Mouse (Mus musculus): ENCODE results near the gene Dnmt3c. TPM values are rescaled to one million over a fixed set of nuclear protein-coding genes. Genes with fewer than 3 reads are reported as not detected.
"Not testable (repeated sequence)": the region's sequence is repeated elsewhere in the genome, so short reads cannot be mapped to it uniquely, and the experiment has no call there.

Gene Dnmt3c
- 0.16 TPM in 1 of 2 replicates, not detected in the other for polyA plus RNA-seq (2015; fragmentation: Nextera tagmentation; extraction: Ambion mirVana)

DNA sequence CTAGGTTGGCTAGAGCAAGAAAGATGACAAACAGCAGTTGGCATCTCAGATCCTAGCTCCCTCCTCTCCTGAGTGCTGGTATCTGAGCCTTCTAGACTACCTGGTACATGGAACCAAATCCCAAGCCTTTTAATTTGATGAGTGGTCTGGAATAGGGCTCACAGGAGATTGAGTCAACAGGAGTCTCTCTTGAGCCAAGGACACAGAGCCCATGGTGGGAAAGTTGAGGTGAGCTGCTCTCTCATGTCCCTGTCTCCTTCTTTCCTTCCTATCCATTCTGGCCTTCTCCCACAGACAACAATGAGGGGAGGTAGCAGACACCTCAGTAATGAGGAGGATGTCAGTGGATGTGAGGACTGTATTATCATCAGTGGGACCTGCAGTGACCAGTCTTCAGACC is at the start of gene Dnmt3c:
TSS of gene Dnmt3c (plus strand) at position 301 of the 400 bp plus-strand sequence.
- Histone ChIP-seq H3K27me3 (no peaks in the 10 kb centered on the region), H3K4me1 (replicated peaks) (no peaks in the 10 kb centered on the region), H3K9me3 (no peaks in the 10 kb centered on the region), H3K4me3 (no peak within 1 kb of the TSS), H3K4me2 (no peak within 1 kb of the TSS), H3K27ac (replicated peaks) (no peak within 1 kb of the TSS), H3K36me3 (no peaks in the 10 kb centered on the region), H3K9ac (no peak within 1 kb of the TSS)
- ATAC-seq (ENCODE audit: low FRiP score, low read depth): no peak

- peak; percentile 49 for ATAC-seq (ENCODE audit: low FRiP score, low read depth)
- H3K4me3 ChIP-seq: peak overlapping the region; percentile 76
- no peaks in the 10 kb centered on the region for H3K27me3 ChIP-seq
- no peaks in the 10 kb centered on the region for H3K9me3 ChIP-seq
- H3K9ac ChIP-seq: peak overlapping the region; percentile 72
- peak overlapping the region; percentile 89 for H3K4me2 ChIP-seq
- WGBS: 16% methylated on average over 14 of the region's 14 CpGs
- peaks cover 17% of the 10 kb centered on the region for H3K4me1 ChIP-seq (replicated peaks)
- 0 out of 2 replicates have a peak overlapping the region, but pooled peaks have one; percentile 44 for H3K27ac ChIP-seq (replicated peaks)
- no peaks in the 10 kb centered on the region for H3K36me3 ChIP-seq
These were observed 47.6 kb upstream of the Dnmt3c start for GRCm38 (mm10) chr2:153648773-153649297.

DNA sequence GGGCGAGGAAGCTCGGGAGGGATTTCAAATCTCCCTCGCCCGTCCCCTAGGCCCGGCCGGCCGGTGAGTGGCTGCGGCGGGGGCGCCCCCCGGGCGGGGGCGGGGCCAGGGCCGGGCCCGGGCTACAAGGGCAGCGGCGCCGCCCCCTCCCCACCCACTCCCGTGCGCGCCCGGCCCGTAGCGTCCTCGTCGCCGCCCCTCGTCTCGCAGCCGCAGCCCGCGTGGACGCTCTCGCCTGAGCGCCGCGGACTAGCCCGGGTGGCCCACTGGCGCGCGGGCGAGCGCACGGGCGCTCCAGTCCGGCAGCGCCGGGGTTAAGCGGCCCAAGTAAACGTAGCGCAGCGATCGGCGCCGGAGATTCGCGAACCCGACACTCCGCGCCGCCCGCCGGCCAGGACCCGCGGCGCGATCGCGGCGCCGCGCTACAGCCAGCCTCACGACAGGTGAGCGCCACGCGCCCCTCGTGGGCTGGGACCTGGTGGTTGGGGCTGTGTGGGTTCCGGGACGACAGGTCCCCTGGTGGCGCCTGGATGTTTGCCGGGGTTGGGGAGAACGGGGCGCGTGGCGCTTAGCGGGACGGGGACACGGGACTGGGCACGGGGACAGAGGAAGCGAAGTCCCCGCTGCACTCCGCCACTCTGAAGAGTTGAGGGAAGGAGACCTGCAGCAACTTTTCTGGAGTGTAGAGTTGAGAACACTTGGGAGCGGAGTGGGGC is 47.0 kb upstream of the Dnmt3c start, which contains the start of gene Dnmt3b:
TSS of gene Dnmt3b (plus strand) at position 153 of the 716 bp plus-strand sequence.
- H3K4me1 ChIP-seq (replicated peaks): peaks cover 17% of the 10 kb centered on the region
- H3K4me3 ChIP-seq: peak within 1 kb of the TSS; percentile 76
- peak within 1 kb of the TSS; percentile 44; the same call in 1 of the 2 replicates for H3K27ac ChIP-seq (replicated peaks)
- H3K9ac ChIP-seq: peak within 1 kb of the TSS; percentile 72
- under 1% methylated on average over 78 of the region's 93 CpGs for WGBS
- H3K27me3 ChIP-seq: no peaks in the 10 kb centered on the region
- H3K36me3 ChIP-seq: no peaks in the 10 kb centered on the region
- H3K4me2 ChIP-seq: peak within 1 kb of the TSS; percentile 89
- peak; percentile 88 for ATAC-seq (ENCODE audit: low FRiP score, low read depth)
- H3K9me3 ChIP-seq: no peaks in the 10 kb centered on the region

DNA sequence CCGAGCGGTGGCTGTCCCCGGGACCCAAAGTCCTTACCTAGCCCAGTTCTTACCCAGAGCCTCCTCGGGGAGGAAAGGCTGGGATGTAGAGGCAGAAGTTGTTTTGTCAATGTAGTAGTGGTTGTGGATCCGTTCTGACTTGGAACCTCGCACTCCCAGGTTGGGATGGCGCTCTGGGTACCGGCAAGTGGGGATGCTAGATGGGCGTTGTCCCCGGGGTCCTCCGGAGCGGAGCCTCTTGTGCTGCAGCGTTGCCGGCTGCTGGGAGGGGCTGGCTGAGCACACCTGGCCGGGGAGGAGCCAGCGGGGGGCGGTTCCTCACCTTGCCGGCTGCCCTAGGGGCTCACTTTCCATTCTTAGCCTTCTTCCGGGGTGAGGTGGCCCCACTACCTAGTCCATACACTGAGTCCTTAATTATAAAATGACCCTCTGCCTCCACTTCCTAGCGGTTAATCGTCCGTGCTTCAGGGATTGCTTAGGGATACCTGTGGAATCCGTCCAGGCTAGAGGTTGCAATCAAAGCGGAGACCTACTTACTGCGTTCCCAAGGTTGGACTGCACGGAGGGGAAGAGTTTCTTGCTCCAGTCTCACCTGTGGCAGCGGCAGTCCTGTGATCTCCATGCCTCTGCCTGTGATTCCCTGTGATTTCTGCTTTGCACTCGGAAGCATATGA is 46.3 kb upstream of the Dnmt3c start:
- peak; percentile 25; the same call in 1 of the 2 replicates for ATAC-seq (ENCODE audit: low FRiP score, low read depth)

DNA sequence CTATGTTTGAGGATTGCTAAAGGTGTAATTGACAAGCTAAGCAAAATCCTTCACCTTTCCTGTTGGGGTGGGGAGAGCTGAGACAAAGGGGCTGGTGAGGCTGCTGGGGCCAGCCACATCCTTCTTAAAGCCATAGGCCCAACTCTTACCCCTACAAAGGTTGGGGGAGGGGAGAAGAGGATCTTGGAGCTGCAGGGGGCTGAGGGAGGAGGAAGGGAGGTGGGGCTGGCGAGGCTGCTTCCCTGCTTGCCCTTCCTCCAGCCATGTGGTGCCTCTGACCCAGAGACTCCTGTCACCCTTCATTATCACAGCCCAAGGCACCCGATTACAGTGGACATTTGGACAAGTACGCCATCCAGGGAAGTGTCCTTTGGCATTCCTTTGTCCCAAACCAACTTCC is 44.8 kb upstream of the Dnmt3c start:
- H3K4me1 ChIP-seq (replicated peaks): peaks cover 17% of the 10 kb centered on the region
- 54% methylated on average over 3 of the region's 3 CpGs for WGBS
- H3K27me3 ChIP-seq: no peaks in the 10 kb centered on the region
- H3K9me3 ChIP-seq: no peaks in the 10 kb centered on the region
- H3K9ac ChIP-seq: no peak overlapping the region
- H3K4me3 ChIP-seq: no peak overlapping the region
- H3K4me2 ChIP-seq: peak overlapping the region; percentile 89; the same call in 1 of the 2 replicates
- no peak for ATAC-seq (ENCODE audit: low FRiP score, low read depth)
- H3K27ac ChIP-seq (replicated peaks): no peak overlapping the region
- H3K36me3 ChIP-seq: no peaks in the 10 kb centered on the region

More for the DNA sequence above, 46.3 kb upstream of the Dnmt3c start:
- Histone ChIP-seq H3K9ac (peak overlapping the region; percentile 72), H3K27ac (replicated peaks) (no peak overlapping the region), H3K9me3 (no peaks in the 10 kb centered on the region), H3K4me2 (peak overlapping the region; percentile 89), H3K4me3 (peak overlapping the region; percentile 76), H3K36me3 (no peaks in the 10 kb centered on the region), H3K27me3 (no peaks in the 10 kb centered on the region), H3K4me1 (replicated peaks) (peaks cover 17% of the 10 kb centered on the region)
- 1% methylated on average over 28 of the region's 28 CpGs for WGBS

DNA sequence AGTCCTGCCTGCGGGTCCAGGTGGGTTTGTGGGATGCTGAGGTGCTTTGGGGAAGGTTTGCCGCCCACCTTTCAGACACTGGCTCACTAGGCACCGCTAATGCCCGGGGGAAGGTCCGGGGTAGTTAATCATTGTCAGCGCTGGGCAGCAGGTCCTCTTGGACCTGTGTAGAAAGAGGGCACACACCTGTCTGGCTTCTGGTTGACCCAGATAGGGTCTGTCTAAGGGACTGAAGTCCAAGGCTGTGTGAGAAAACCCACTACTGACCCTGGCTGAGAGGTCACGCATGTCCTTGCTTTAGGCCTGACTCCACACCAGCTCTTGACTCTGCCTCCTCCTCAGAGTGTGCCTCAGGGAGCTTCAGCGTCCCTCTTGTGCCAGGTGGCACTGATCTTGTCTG is 38.8 kb upstream of the Dnmt3c start:
- not testable (repeated sequence) for ATAC-seq (ENCODE audit: low FRiP score, low read depth); H3K27me3 ChIP-seq; H3K9me3 ChIP-seq; H3K4me2 ChIP-seq; H3K9ac ChIP-seq; H3K4me1 ChIP-seq (replicated peaks); H3K27ac ChIP-seq (replicated peaks); H3K36me3 ChIP-seq; H3K4me3 ChIP-seq
- WGBS: 90% methylated on average over 8 of the region's 8 CpGs

- H3K4me1 ChIP-seq (replicated peaks): no peaks in the 10 kb centered on the region
- 45% methylated on average over 3 of the region's 3 CpGs for WGBS
- no peak for ATAC-seq (ENCODE audit: low FRiP score, low read depth)
- H3K9ac ChIP-seq: no peak overlapping the region
- no peak overlapping the region for H3K4me3 ChIP-seq
- H3K4me2 ChIP-seq: no peak overlapping the region
- no peak overlapping the region for H3K27ac ChIP-seq (replicated peaks)
- H3K27me3 ChIP-seq: no peaks in the 10 kb centered on the region
- H3K36me3 ChIP-seq: no peaks in the 10 kb centered on the region
- no peaks in the 10 kb centered on the region for H3K9me3 ChIP-seq
These were observed 35.8 kb upstream of the Dnmt3c start for GRCm38 (mm10) chr2:153660616-153661015.

- no peak overlapping the region for H3K9ac ChIP-seq
- 89% methylated on average over 7 of the region's 7 CpGs for WGBS
- H3K27ac ChIP-seq (replicated peaks): no peak overlapping the region
- H3K27me3 ChIP-seq: no peaks in the 10 kb centered on the region
- H3K36me3 ChIP-seq: no peaks in the 10 kb centered on the region
- no peak for ATAC-seq (ENCODE audit: low FRiP score, low read depth)
- H3K4me2 ChIP-seq: no peak overlapping the region
- H3K4me3 ChIP-seq: no peak overlapping the region
- no peaks in the 10 kb centered on the region for H3K4me1 ChIP-seq (replicated peaks)
- no peaks in the 10 kb centered on the region for H3K9me3 ChIP-seq
These were observed 31.1 kb upstream of the Dnmt3c start for GRCm38 (mm10) chr2:153665401-153665800.

DNA sequence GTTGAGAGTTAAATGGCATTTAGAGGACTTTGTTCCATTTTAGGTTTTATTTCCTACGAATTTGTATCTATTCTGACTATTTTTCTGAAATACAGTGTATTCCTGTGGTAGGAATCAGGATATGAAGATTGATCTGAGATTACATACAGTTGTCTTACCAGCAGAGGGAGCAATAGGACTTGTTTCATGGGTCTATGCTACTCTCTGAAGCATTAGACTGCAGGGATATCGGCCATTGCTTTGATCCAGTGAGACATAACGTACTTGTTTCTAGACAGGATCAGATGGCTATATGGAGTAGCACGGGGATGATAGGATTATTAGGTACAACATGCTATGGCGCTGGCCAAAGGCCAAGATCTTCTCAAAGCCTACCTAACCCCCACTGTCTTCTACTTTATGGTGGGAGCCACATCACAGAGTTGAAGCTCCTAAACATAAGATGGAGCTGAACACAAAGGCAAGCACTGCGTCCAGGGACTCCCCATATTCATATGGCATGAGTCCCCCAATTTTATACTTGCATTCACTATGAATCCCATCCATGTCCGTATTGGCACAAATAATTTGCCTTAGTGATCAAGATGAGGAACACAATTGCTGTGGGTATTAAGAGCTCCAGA is 27.6 kb upstream of the Dnmt3c start:
- Histone ChIP-seq H3K4me1 (replicated peaks) (no peaks in the 10 kb centered on the region), H3K27me3 (no peaks in the 10 kb centered on the region), H3K4me2 (no peak overlapping the region), H3K27ac (replicated peaks) (no peak overlapping the region), H3K9me3 (no peaks in the 10 kb centered on the region), H3K36me3 (no peaks in the 10 kb centered on the region), H3K4me3 (no peak overlapping the region), H3K9ac (no peak overlapping the region)
- WGBS: 61% methylated on average over 7 of the region's 7 CpGs
- peak; percentile 81; the same call in 1 of the 2 replicates for ATAC-seq (ENCODE audit: low FRiP score, low read depth)

GRCm38 (mm10) chr2:153670111-153670510 is 26.3 kb upstream of the Dnmt3c start:
- H3K9me3 ChIP-seq: no peaks in the 10 kb centered on the region
- no peak for ATAC-seq (ENCODE audit: low FRiP score, low read depth)
- no peak overlapping the region for H3K4me2 ChIP-seq
- H3K9ac ChIP-seq: no peak overlapping the region
- WGBS: 47% methylated on average over 5 of the region's 5 CpGs
- H3K4me3 ChIP-seq: no peak overlapping the region
- no peak overlapping the region for H3K27ac ChIP-seq (replicated peaks)
- H3K4me1 ChIP-seq (replicated peaks): no peaks in the 10 kb centered on the region
- H3K36me3 ChIP-seq: no peaks in the 10 kb centered on the region
- no peaks in the 10 kb centered on the region for H3K27me3 ChIP-seq

GRCm38 (mm10) chr2:153672619-153673018 is 23.8 kb upstream of the Dnmt3c start:
- no peaks in the 10 kb centered on the region for H3K27me3 ChIP-seq
- no peaks in the 10 kb centered on the region for H3K4me1 ChIP-seq (replicated peaks)
- no peak overlapping the region for H3K9ac ChIP-seq
- no peak for ATAC-seq (ENCODE audit: low FRiP score, low read depth)
- 98% methylated on average over 2 of the region's 2 CpGs for WGBS
- no peak overlapping the region for H3K4me2 ChIP-seq
- no peaks in the 10 kb centered on the region for H3K36me3 ChIP-seq
- no peak overlapping the region for H3K27ac ChIP-seq (replicated peaks)
- no peaks in the 10 kb centered on the region for H3K9me3 ChIP-seq
- no peak overlapping the region for H3K4me3 ChIP-seq

GRCm38 (mm10) chr2:153675364-153675763 is 21.1 kb upstream of the Dnmt3c start:
- H3K4me3 ChIP-seq; H3K4me2 ChIP-seq; H3K36me3 ChIP-seq; ATAC-seq (ENCODE audit: low FRiP score, low read depth); H3K4me1 ChIP-seq (replicated peaks); H3K27ac ChIP-seq (replicated peaks); H3K27me3 ChIP-seq; H3K9me3 ChIP-seq; H3K9ac ChIP-seq: not testable (repeated sequence)
- WGBS: 89% methylated on average over 1 of the region's 1 CpGs

Measured in hindbrain, embryonic 15.5 days (tissue).